Mouse (Mus musculus) liver, embryonic 12.5 days (tissue): ENCODE results near the gene Klhl29. TPM values are rescaled to one million over a fixed set of nuclear protein-coding genes. Genes with fewer than 3 reads are reported as not detected.

Experiments used
- ATAC-seq: fragments of 200-750 bp; cut with Nextera tagmentation; 2 replicates; pipeline ENCODE4 v1.8.0; 2017; ENCODE audit warnings: moderate number of reproducible peaks, mild to moderate bottlenecking, moderate library complexity
- H3K27ac ChIP-seq: fragments of 300-500 bp; sonication (generic); 2 replicates; pipeline ENCODE4 v1.5.1; 2016; ENCODE audit warnings: mild to moderate bottlenecking
- H3K27me3 ChIP-seq: fragments of 300-500 bp; sonication (generic); replicated peaks from 2 replicates; pipeline ENCODE4 v1.6.1; 2016; ENCODE audit warnings: mild to moderate bottlenecking, moderate library complexity
- H3K36me3 ChIP-seq: fragments of 300-500 bp; sonication (generic); 2 replicates; pipeline ENCODE4 v1.6.1; 2016; ENCODE audit warnings: mild to moderate bottlenecking, moderate library complexity
- H3K4me1 ChIP-seq: fragments of 300-500 bp; sonication (generic); 2 replicates; pipeline ENCODE4 v1.6.1; 2016
- H3K4me2 ChIP-seq: fragments of 300-500 bp; sonication (generic); 2 replicates; pipeline ENCODE4 v1.6.1; 2016; ENCODE audit warnings: mild to moderate bottlenecking, moderate library complexity
- H3K4me3 ChIP-seq: fragments of 300-500 bp; sonication (generic); 2 replicates; pipeline ENCODE4 v1.5.1; 2016; ENCODE audit warnings: mild to moderate bottlenecking, moderate library complexity
- H3K9ac ChIP-seq: fragments of 300-500 bp; sonication (generic); 2 replicates; pipeline ENCODE4 v1.6.1; 2016; ENCODE audit warnings: mild to moderate bottlenecking, moderate library complexity
- H3K9me3 ChIP-seq: fragments of 300-500 bp; sonication (generic); replicated peaks from 2 replicates; pipeline ENCODE4 v1.6.1; 2016; ENCODE audit warnings: mild to moderate bottlenecking, moderate library complexity
- WGBS: fragments of 180-500 bp; shearing (Covaris S2); methylation state at CpG from one replicate; pipeline ENCODE4 v1.1.7; 2016; ENCODE audit not compliant: insufficient replicate concordance; 5-methylcytosine and 5-hydroxymethylcytosine counted together
- polyA plus RNA-seq: library from polyadenylated mRNA; unstranded; fragments of >200 nt; fragmentation: Nextera tagmentation; extraction: Ambion mirVana; gene quantifications from 2 replicates; pipeline ENCODE4 v1.2.1, GENCODE M21; 2016

Gene Klhl29
- polyA plus RNA-seq, 1 experiment from 2014 or later, result 0.31 TPM

GRCm38 (mm10) chr12:5245207-5245597, 130.3 kb downstream of the Klhl29 start:
- no peak overlapping the region for H3K4me3 ChIP-seq
- no peak overlapping the region for H3K27ac ChIP-seq
- no peaks in the 10 kb centered on the region for H3K4me1 ChIP-seq
- H3K4me2 ChIP-seq, result no peak overlapping the region
- ATAC-seq, result no peak
- no peaks in the 10 kb centered on the region for H3K9me3 ChIP-seq
- H3K27me3 ChIP-seq, result no peaks in the 10 kb centered on the region
- WGBS, result 51% methylated on average over 4 of the region's 4 CpGs
- no peak overlapping the region for H3K9ac ChIP-seq
- H3K36me3 ChIP-seq, result no peaks in the 10 kb centered on the region

GRCm38 (mm10) chr12:5244431-5245206, 130.9 kb downstream of the Klhl29 start:
- H3K27ac ChIP-seq, result no peak overlapping the region
- no peaks in the 10 kb centered on the region for H3K4me1 ChIP-seq
- H3K9me3 ChIP-seq, result no peaks in the 10 kb centered on the region
- H3K36me3 ChIP-seq, result no peaks in the 10 kb centered on the region
- H3K27me3 ChIP-seq, result no peaks in the 10 kb centered on the region
- no peak overlapping the region for H3K4me2 ChIP-seq
- no peak overlapping the region for H3K4me3 ChIP-seq
- WGBS, result 65% methylated on average over 10 of the region's 10 CpGs
- H3K9ac ChIP-seq, result no peak overlapping the region
- no peak for ATAC-seq

GRCm38 (mm10) chr12:5243867-5244266, 131.6 kb downstream of the Klhl29 start:
- no peak overlapping the region for H3K4me3 ChIP-seq
- no peaks in the 10 kb centered on the region for H3K4me1 ChIP-seq
- H3K36me3 ChIP-seq, result no peaks in the 10 kb centered on the region
- no peak for ATAC-seq
- no peak overlapping the region for H3K27ac ChIP-seq
- H3K27me3 ChIP-seq, result no peaks in the 10 kb centered on the region
- 67% methylated on average over 6 of the region's 6 CpGs for WGBS
- H3K9ac ChIP-seq, result no peak overlapping the region
- H3K9me3 ChIP-seq, result no peaks in the 10 kb centered on the region
- no peak overlapping the region for H3K4me2 ChIP-seq

- 59% methylated on average over 4 of the region's 4 CpGs for WGBS
- Histone ChIP-seq H3K9ac (no peak overlapping the region), H3K4me3 (no peak overlapping the region), H3K9me3 (no peaks in the 10 kb centered on the region), H3K4me1 (no peaks in the 10 kb centered on the region), H3K27ac (no peak overlapping the region), H3K27me3 (no peaks in the 10 kb centered on the region), H3K36me3 (no peaks in the 10 kb centered on the region), H3K4me2 (no peak overlapping the region)
- ATAC-seq, result no peak
These were observed 132.0 kb downstream of the Klhl29 start for GRCm38 (mm10) chr12:5243449-5243848.

GRCm38 (mm10) chr12:5242551-5243330, 132.7 kb downstream of the Klhl29 start:
- no peak overlapping the region for H3K27ac ChIP-seq
- no peak for ATAC-seq
- no peaks in the 10 kb centered on the region for H3K4me1 ChIP-seq
- no peaks in the 10 kb centered on the region for H3K9me3 ChIP-seq
- WGBS, result 67% methylated on average over 8 of the region's 8 CpGs
- H3K27me3 ChIP-seq, result no peaks in the 10 kb centered on the region
- H3K4me2 ChIP-seq, result no peak overlapping the region
- no peak overlapping the region for H3K4me3 ChIP-seq
- no peak overlapping the region for H3K9ac ChIP-seq
- H3K36me3 ChIP-seq, result no peaks in the 10 kb centered on the region

- 70% methylated on average over 17 of the region's 17 CpGs for WGBS
- no peak overlapping the region for H3K4me3 ChIP-seq
- no peaks in the 10 kb centered on the region for H3K4me1 ChIP-seq
- no peak overlapping the region for H3K27ac ChIP-seq
- no peak overlapping the region for H3K9ac ChIP-seq
- H3K36me3 ChIP-seq, result no peaks in the 10 kb centered on the region
- H3K9me3 ChIP-seq, result no peaks in the 10 kb centered on the region
- no peaks in the 10 kb centered on the region for H3K27me3 ChIP-seq
- ATAC-seq, result no peak
- no peak overlapping the region for H3K4me2 ChIP-seq
These were observed 135.8 kb downstream of the Klhl29 start for GRCm38 (mm10) chr12:5239451-5240245.

GRCm38 (mm10) chr12:5237078-5237477, 138.4 kb downstream of the Klhl29 start:
- no peak overlapping the region for H3K9ac ChIP-seq
- no peaks in the 10 kb centered on the region for H3K27me3 ChIP-seq
- WGBS, result 58% methylated on average over 5 of the region's 5 CpGs
- no peaks in the 10 kb centered on the region for H3K36me3 ChIP-seq
- no peaks in the 10 kb centered on the region for H3K9me3 ChIP-seq
- no peak for ATAC-seq
- H3K27ac ChIP-seq, result no peak overlapping the region
- H3K4me1 ChIP-seq, result no peaks in the 10 kb centered on the region
- no peak overlapping the region for H3K4me2 ChIP-seq
- no peak overlapping the region for H3K4me3 ChIP-seq

GRCm38 (mm10) chr12:5235596-5235995, 139.9 kb downstream of the Klhl29 start:
- Histone ChIP-seq H3K9ac (no peak overlapping the region), H3K9me3 (no peaks in the 10 kb centered on the region), H3K27me3 (no peaks in the 10 kb centered on the region), H3K27ac (no peak overlapping the region), H3K4me2 (no peak overlapping the region), H3K36me3 (no peaks in the 10 kb centered on the region), H3K4me1 (no peaks in the 10 kb centered on the region), H3K4me3 (no peak overlapping the region)
- 74% methylated on average over 12 of the region's 12 CpGs for WGBS
- no peak for ATAC-seq

GRCm38 (mm10) chr12:5230504-5230903, 145.0 kb downstream of the Klhl29 start:
- no peak overlapping the region for H3K4me3 ChIP-seq
- H3K27me3 ChIP-seq, result no peaks in the 10 kb centered on the region
- no peak overlapping the region for H3K9ac ChIP-seq
- H3K9me3 ChIP-seq, result no peaks in the 10 kb centered on the region
- 72% methylated on average over 5 of the region's 5 CpGs for WGBS
- H3K27ac ChIP-seq, result no peak overlapping the region
- no peaks in the 10 kb centered on the region for H3K4me1 ChIP-seq
- H3K36me3 ChIP-seq, result no peaks in the 10 kb centered on the region
- H3K4me2 ChIP-seq, result no peak overlapping the region
- ATAC-seq, result no peak

GRCm38 (mm10) chr12:5226676-5227654, 148.5 kb downstream of the Klhl29 start:
- no peak for ATAC-seq
- 50% methylated on average over 14 of the region's 14 CpGs for WGBS
- Histone ChIP-seq H3K27ac (no peak overlapping the region), H3K9ac (no peak overlapping the region), H3K27me3 (no peaks in the 10 kb centered on the region), H3K4me2 (no peak overlapping the region), H3K36me3 (no peaks in the 10 kb centered on the region), H3K4me3 (no peak overlapping the region), H3K4me1 (no peaks in the 10 kb centered on the region), H3K9me3 (no peaks in the 10 kb centered on the region)

GRCm38 (mm10) chr12:5223595-5223994, 151.9 kb downstream of the Klhl29 start:
- ATAC-seq, result no peak
- no peaks in the 10 kb centered on the region for H3K36me3 ChIP-seq
- H3K9me3 ChIP-seq, result no peaks in the 10 kb centered on the region
- WGBS, result 21% methylated on average over 1 of the region's 1 CpGs
- no peak overlapping the region for H3K9ac ChIP-seq
- H3K27me3 ChIP-seq, result no peaks in the 10 kb centered on the region
- H3K4me3 ChIP-seq, result no peak overlapping the region
- H3K4me1 ChIP-seq, result no peaks in the 10 kb centered on the region
- no peak overlapping the region for H3K27ac ChIP-seq
- H3K4me2 ChIP-seq, result no peak overlapping the region
